22 mouse cellular contexts compared by ENCODE assay signal in the genomic region with DNA sequence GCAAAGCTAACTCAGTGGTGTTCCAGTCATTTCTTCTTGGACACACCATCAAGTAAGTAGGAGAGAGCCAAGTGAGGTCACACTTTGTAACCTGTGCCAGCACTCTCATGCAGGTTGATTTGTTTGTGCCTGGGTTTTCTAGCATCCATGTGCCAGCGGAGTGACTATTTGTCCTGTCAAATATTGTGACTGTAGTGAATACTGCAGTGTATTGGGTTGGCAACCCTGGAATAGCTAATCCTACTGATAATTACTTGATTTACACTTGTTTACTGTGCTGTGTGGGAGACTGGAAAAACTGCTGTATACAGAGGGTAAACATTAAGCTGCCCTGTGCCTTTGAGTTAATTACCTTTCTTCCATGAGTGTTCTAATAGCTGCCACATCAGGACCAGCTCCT.
DNase-seq lines count a peak whose midpoint lies in the region; ATAC-seq and TF ChIP-seq lines count a peak whose summit lies in the region.
"Had no signal": no experiment of that assay in that cellular context is flagged by ENCODE, and none has a peak within 500 bp of the region (broad histone marks: within the 10 kb centered on the region; RNA-seq: fewer than 3 reads in every experiment).

No protein-coding gene starts in this region.

- no peaks in the 10 kb centered on the region for H3K9me3 ChIP-seq in forebrain, embryonic 14.5 days (replicated peaks; ENCODE audit: control insufficient read depth, low read length)
- no peaks in the 10 kb centered on the region for H3K9me3 ChIP-seq in forebrain, embryonic 10.5 days
- no peaks in the 10 kb centered on the region for H3K9me3 ChIP-seq in forebrain, postnatal 0 days (ENCODE audit: low read length)
- H3K9me3 ChIP-seq: hindbrain, embryonic 15.5 days; limb, embryonic 12.5 days; liver, embryonic 13.5 days; neural tube, embryonic 15.5 days; stomach, embryonic 15.5 days had no signal

- no peaks in the 10 kb centered on the region for H3K4me1 ChIP-seq in forebrain, embryonic 14.5 days (ENCODE audit: control insufficient read depth, insufficient read depth, low read length)
- H3K4me1 ChIP-seq in forebrain, embryonic 10.5 days = no peaks in the 10 kb centered on the region
- no peaks in the 10 kb centered on the region for H3K4me1 ChIP-seq in forebrain, postnatal 0 days (ENCODE audit: insufficient read depth)
- H3K4me1 ChIP-seq: hindbrain, embryonic 15.5 days; limb, embryonic 12.5 days; liver, embryonic 13.5 days; neural tube, embryonic 15.5 days; stomach, embryonic 15.5 days had no signal

- H3K36me3 ChIP-seq in forebrain, embryonic 14.5 days (ENCODE audit: control insufficient read depth, insufficient read depth, low read length) = peaks cover 68% of the 10 kb centered on the region
- H3K36me3 ChIP-seq in forebrain, embryonic 10.5 days (replicated peaks) = peaks cover 77% of the 10 kb centered on the region
- peaks cover 49% of the 10 kb centered on the region for H3K36me3 ChIP-seq in forebrain, postnatal 0 days (ENCODE audit: insufficient read depth)

- no peak for TF ChIP-seq CTCF in forebrain, postnatal 0 days (IDR thresholded peaks at IDR 0.05; ENCODE audit: low read depth)

- H3K27me3 ChIP-seq in forebrain, embryonic 14.5 days (replicated peaks; ENCODE audit: control insufficient read depth, insufficient read depth, low read length) = no peaks in the 10 kb centered on the region
- H3K27me3 ChIP-seq in forebrain, embryonic 10.5 days (ENCODE audit: poor library complexity, severe bottlenecking) = no peaks in the 10 kb centered on the region
- H3K27me3 ChIP-seq in forebrain, postnatal 0 days (ENCODE audit: insufficient read depth, low read length) = no peaks in the 10 kb centered on the region
- H3K27me3 ChIP-seq: hindbrain, embryonic 15.5 days; limb, embryonic 12.5 days; liver, embryonic 13.5 days; neural tube, embryonic 15.5 days; stomach, embryonic 15.5 days had no signal

- peak; percentile 26 for DNase-seq in cerebellum, adult 9-10 months
- no peak for DNase-seq in cerebellum, adult 11 months
- DNase-seq in forebrain, embryonic 14.5 days (ENCODE audit: low spot score) = peak; percentile 71
- DNase-seq in forebrain, embryonic 10.5 days (ENCODE audit: extremely low spot score, low spot score) = no peak
- peak; percentile 15 for DNase-seq in kidney, adult 9 months
- no peak for DNase-seq in kidney, adult 18-20 months
- DNase-seq in forebrain, postnatal 0 days = peak; percentile 29
- DNase-seq: adrenal gland, adult 8-10 months; gastrocnemius, postnatal 25 days; heart, postnatal 36 days; kidney, postnatal 36 days; liver, embryonic 13.5 days; lung, adult 2 months; lung, postnatal 14 days; thymus, postnatal 25 days had no signal

- peak; percentile 86 for ATAC-seq in forebrain, embryonic 14.5 days
- peak; percentile 66 for ATAC-seq in forebrain, postnatal 0 days
- ATAC-seq: activated CD4-positive, CD25-positive, alpha-beta regulatory T cell, adult 4 months; intestine, embryonic 16.5 days had no signal

- H3K9ac ChIP-seq in forebrain, embryonic 14.5 days (ENCODE audit: low read length) = no peak overlapping the region
- no peak overlapping the region for H3K9ac ChIP-seq in forebrain, postnatal 0 days
- H3K9ac ChIP-seq: hindbrain, embryonic 15.5 days; limb, embryonic 12.5 days; liver, embryonic 13.5 days; neural tube, embryonic 15.5 days; stomach, embryonic 15.5 days had no signal

- no peak overlapping the region for H3K4me3 ChIP-seq in forebrain, embryonic 14.5 days (ENCODE audit: low read depth, low read length)
- H3K4me3 ChIP-seq in forebrain, embryonic 10.5 days = no peak overlapping the region
- no peak overlapping the region for H3K4me3 ChIP-seq in forebrain, postnatal 0 days (ENCODE audit: low read depth, low read length)
- H3K4me3 ChIP-seq: hindbrain, embryonic 15.5 days; limb, embryonic 12.5 days; liver, embryonic 13.5 days; neural tube, embryonic 15.5 days; stomach, embryonic 15.5 days had no signal

- no peak overlapping the region for H3K27ac ChIP-seq in forebrain, embryonic 14.5 days (ENCODE audit: low read depth, low read length)
- no peak overlapping the region for H3K27ac ChIP-seq in forebrain, embryonic 10.5 days
- H3K27ac ChIP-seq in forebrain, postnatal 0 days (ENCODE audit: low read depth, low read length) = no peak overlapping the region
- H3K27ac ChIP-seq: hindbrain, embryonic 15.5 days; limb, embryonic 12.5 days; liver, embryonic 13.5 days; neural tube, embryonic 15.5 days; stomach, embryonic 15.5 days had no signal

- H3K4me2 ChIP-seq in forebrain, embryonic 14.5 days (ENCODE audit: low read length) = no peak overlapping the region
- H3K4me2 ChIP-seq in forebrain, postnatal 0 days (ENCODE audit: low read depth) = no peak overlapping the region
- H3K4me2 ChIP-seq: hindbrain, embryonic 15.5 days; limb, embryonic 12.5 days; liver, embryonic 13.5 days; midbrain, embryonic 11.5 days; neural tube, embryonic 15.5 days; stomach, embryonic 15.5 days had no signal

- 39% methylated on average over 1 of the region's 1 CpGs for WGBS in forebrain, embryonic 14.5 days
- 92% methylated on average over 1 of the region's 1 CpGs for WGBS in forebrain, embryonic 10.5 days
- 37% methylated on average over 1 of the region's 1 CpGs for WGBS in forebrain, postnatal 0 days

Comparison
In these comparisons a context has a peak if more than half of its experiments do, and no peak if none do; other contexts are left out.
1. DNase-seq: peak in cerebellum, adult 9-10 months (single experiment), forebrain, embryonic 14.5 days (single experiment), kidney, adult 9 months (single experiment) and forebrain, postnatal 0 days (single experiment); none in cerebellum, adult 11 months (single experiment), forebrain, embryonic 10.5 days (single experiment) and kidney, adult 18-20 months (single experiment).